Mouse (Mus musculus): ENCODE measurements at regions not wholly inside any gene's neighbourhood (a gene's known extent, or its start where the extent isn't known, plus 50 kb on each side); places are given as distances from the start of the nearest gene placed in this dataset.

DNA sequence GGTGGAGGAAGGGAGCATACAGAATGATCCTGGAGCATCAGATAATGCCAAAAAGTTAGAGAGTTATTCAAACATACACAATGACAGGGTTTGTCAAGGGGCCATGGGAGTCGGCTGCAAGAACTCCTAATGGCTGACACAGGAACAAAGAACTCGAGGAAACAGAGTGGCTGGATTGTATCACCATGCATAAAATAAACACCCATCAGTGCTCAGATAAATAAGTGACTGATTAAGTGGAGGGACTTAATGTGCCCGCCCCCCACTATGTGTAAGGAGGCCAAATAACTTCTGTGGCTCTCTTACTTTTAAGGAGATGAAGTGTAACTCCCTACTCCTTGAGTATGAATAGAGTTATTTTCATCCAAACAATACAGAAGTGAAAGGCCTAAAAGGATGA lies 220.1 kb upstream of the 9630041A04Rik start:
- TF ChIP-seq POLR2A (IDR thresholded peaks at IDR 0.05; ENCODE audit: control insufficient read depth in 1 of 2, insufficient read depth in 1 of 2, low read depth in 1 of 2, low read length in 2 of 2, poor library complexity in 1 of 2) (no peak), E2F4 (IDR thresholded peaks at IDR 0.05; ENCODE audit: borderline replicate concordance, low read depth, low read length) (no peak), GATA1 (IDR thresholded peaks at IDR 0.05; ENCODE audit: low read depth, low read length) (no peak), ELF1 (IDR thresholded peaks at IDR 0.05; ENCODE audit: low read depth, low read length) (no peak), MAFK (IDR thresholded peaks at IDR 0.05; ENCODE audit: borderline replicate concordance, low read depth, low read length) (no peak), CHD2 (IDR thresholded peaks at IDR 0.05; ENCODE audit: low read length) (no peak), POLR2AphosphoS5 (IDR thresholded peaks at IDR 0.05; ENCODE audit: borderline replicate concordance, low read depth, low read length) (no peak), CTCF (IDR thresholded peaks at IDR 0.05 in 2 of 3, conservative IDR thresholded peaks at IDR 0.05 in 1 of 3; ENCODE audit: control insufficient read depth in 1 of 3, insufficient read depth in 1 of 3, low read depth in 2 of 3, low read length in 3 of 3, poor library complexity in 1 of 3, severe bottlenecking in 1 of 3) (no peak), TCF12 (IDR thresholded peaks at IDR 0.05; ENCODE audit: low read depth, low read length) (no peak), MAZ (IDR thresholded peaks at IDR 0.05; ENCODE audit: low read depth, low read length) (no peak), BHLHE40 (IDR thresholded peaks at IDR 0.05; ENCODE audit: borderline replicate concordance, low read depth, low read length) (no peak), ZKSCAN1 (IDR thresholded peaks at IDR 0.05; ENCODE audit: low read depth, low read length) (no peak), HCFC1 (IDR thresholded peaks at IDR 0.05; ENCODE audit: low read depth, low read length) (no peak)

Measured in MEL (cell line).